ENCODE assay signal across 8 mouse cellular contexts in the genomic region with DNA sequence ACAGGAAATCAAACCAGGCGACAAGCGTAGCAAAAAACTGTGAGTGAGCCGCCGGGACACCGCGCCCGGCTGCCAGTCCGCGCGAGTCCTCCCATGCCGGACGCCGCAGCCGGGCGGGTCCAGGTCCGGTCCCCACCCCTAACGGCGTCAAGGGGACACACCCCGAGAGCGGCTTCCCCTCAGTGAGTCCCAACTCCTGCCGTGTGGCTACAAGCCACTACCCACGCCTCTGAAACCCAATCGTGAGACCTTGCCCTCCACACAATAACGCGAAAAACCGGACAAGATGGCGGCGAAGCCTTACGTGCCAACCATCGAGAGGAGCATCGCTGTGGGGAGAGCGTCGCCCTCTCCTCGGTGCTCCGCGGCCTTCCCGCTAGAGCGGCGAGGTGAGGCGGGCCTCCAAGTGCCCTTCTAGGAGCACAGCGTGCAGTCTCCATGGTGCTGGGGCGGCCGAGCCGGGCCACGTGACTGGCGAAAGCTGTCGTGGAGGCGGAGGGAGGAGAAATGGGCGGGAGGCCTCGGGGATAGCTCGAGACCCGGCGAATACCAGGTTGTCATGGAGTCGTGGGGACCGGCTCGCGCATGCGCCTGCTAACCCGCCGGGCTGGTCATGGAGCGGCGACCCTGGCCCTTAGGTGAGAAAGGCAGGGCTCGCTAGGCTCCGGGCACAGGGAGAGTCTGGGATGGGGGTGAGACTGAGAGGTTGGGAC. TPM values are rescaled to one million over a fixed set of nuclear protein-coding genes. Genes with fewer than 3 reads are reported as not detected.
DNase-seq lines count a peak whose midpoint lies in the region; ATAC-seq and TF ChIP-seq lines count a peak whose summit lies in the region.

A gene (plus strand): TSS at position 182 of the 713 bp plus-strand sequence.

- ATAC-seq in frontal cortex, adult (ENCODE audit: low TSS enrichment) = peak; percentile 83
- peak; percentile 97 for ATAC-seq in lung, postnatal 0 days

- WGBS in hindbrain, embryonic 10.5 days = under 1% methylated on average over 64 of the region's 64 CpGs
- under 1% methylated on average over 62 of the region's 64 CpGs for WGBS in lung, postnatal 0 days

- peak; percentile 96 for DNase-seq in MN1 (ENCODE audit: low spot score)
- DNase-seq in cerebellum, adult 9-10 months = peak; percentile 98
- peak; percentile 100 for DNase-seq in hindbrain, embryonic 10.5 days (ENCODE audit: low spot score)
- peak; percentile 99 for DNase-seq in layer of hippocampus, adult 9-11 months
- peak; percentile 99 for DNase-seq in lung, postnatal 0 days (ENCODE audit: low spot score)
- peak; percentile 94 for DNase-seq in ovary, postnatal 14 days (ENCODE audit: low spot score)
- peak; percentile 98 for DNase-seq in thymus, postnatal 14 days

- peak within 1 kb of the TSS; percentile 72 for H3K4me2 ChIP-seq in lung, postnatal 0 days (replicated peaks; ENCODE audit: low read depth, low read length)

- 0 out of 2 replicates have a peak, but pooled peaks have one; percentile 32 for TF ChIP-seq EP300 in lung, postnatal 0 days (IDR thresholded peaks at IDR 0.05)

- H3K4me1 ChIP-seq in hindbrain, embryonic 10.5 days (replicated peaks) = peaks cover 53% of the 10 kb centered on the region
- H3K4me1 ChIP-seq in lung, postnatal 0 days (ENCODE audit: insufficient read depth, low read depth, low read length) = peaks cover 23% of the 10 kb centered on the region; the same call in 1 of the 2 replicates

- 0 out of 2 replicates have a peak, but pooled peaks cover 6% of the 10 kb centered on the region for H3K36me3 ChIP-seq in hindbrain, embryonic 10.5 days
- H3K36me3 ChIP-seq in lung, postnatal 0 days (ENCODE audit: insufficient read depth, low read length) = no peaks in the 10 kb centered on the region

- peak within 1 kb of the TSS; percentile 67 for H3K4me3 ChIP-seq in hindbrain, embryonic 10.5 days
- H3K4me3 ChIP-seq in lung, postnatal 0 days (ENCODE audit: low read depth, low read length) = peak within 1 kb of the TSS; percentile 64

- peak within 1 kb of the TSS; percentile 98 for H3K27ac ChIP-seq in hindbrain, embryonic 10.5 days
- peak within 1 kb of the TSS; percentile 99 for H3K27ac ChIP-seq in lung, postnatal 0 days (ENCODE audit: low read length)

- TF ChIP-seq CTCF in lung, postnatal 0 days (IDR thresholded peaks at IDR 0.05) = peak; percentile 28

- peak within 1 kb of the TSS; percentile 84 for H3K9ac ChIP-seq in lung, postnatal 0 days (replicated peaks; ENCODE audit: low read depth)

- no peaks in the 10 kb centered on the region for H3K27me3 ChIP-seq in hindbrain, embryonic 10.5 days (ENCODE audit: insufficient read depth, poor library complexity, severe bottlenecking)
- no peaks in the 10 kb centered on the region for H3K27me3 ChIP-seq in lung, postnatal 0 days (replicated peaks; ENCODE audit: insufficient read depth, low read length)

- H3K9me3 ChIP-seq in hindbrain, embryonic 10.5 days = no peaks in the 10 kb centered on the region
- no peaks in the 10 kb centered on the region for H3K9me3 ChIP-seq in lung, postnatal 0 days (ENCODE audit: low read length)

RNA-seq across cellular contexts. Expression of the gene that starts here (rescaled TPM):
- polyA plus RNA-seq in hindbrain, embryonic 10.5 days (2016; fragmentation: Nextera tagmentation; extraction: Ambion mirVana) = 33.9 and 35.2 TPM in 2 replicates
- 12.5 and 14.8 TPM in 2 replicates for polyA plus RNA-seq in lung, postnatal 0 days (2015; fragmentation: Nextera tagmentation; extraction: Ambion mirVana)

Comparison
In these comparisons a context has a peak if more than half of its experiments do, and no peak if none do; other contexts are left out.
1. Peak in every context shown above with its lines: DNase-seq, ATAC-seq, H3K4me3 ChIP-seq and H3K27ac ChIP-seq.